Comparison of ENCODE assay signal across 8 mouse cellular contexts in genomic region chr2:71872801-71873443, GRCm38 (mm10). TPM values are rescaled to one million over a fixed set of nuclear protein-coding genes. Genes with fewer than 3 reads are reported as not detected.
A peak's percentile ranks its signal among the peaks of the same experiment; 100 is the strongest.
DNase-seq lines count a peak whose midpoint lies in the region; ATAC-seq and TF ChIP-seq lines count a peak whose summit lies in the region.

TSS of gene Pdk1 (plus strand) at chr2:71873224.

- peaks cover 24% of the 10 kb centered on the region for H3K36me3 ChIP-seq in megakaryocyte, embryonic 14.5 days (replicated peaks; ENCODE audit: low read length)

- 0 out of 2 replicates have a peak, but pooled peaks have one; percentile 12 for TF ChIP-seq POLR2A in cortical plate, adult 2 months (IDR thresholded peaks at IDR 0.05; ENCODE audit: extremely low read depth, insufficient read depth, low read length)

- H3K27me3 ChIP-seq in megakaryocyte, embryonic 14.5 days (replicated peaks), result no peaks in the 10 kb centered on the region

- no peak for TF ChIP-seq CTCF in cortical plate, adult 2 months (IDR thresholded peaks at IDR 0.05; ENCODE audit: extremely low read depth, insufficient read depth, low read length)

- H3K4me1 ChIP-seq in cortical plate, adult 2 months (ENCODE audit: control insufficient read depth, insufficient read depth, low read length), result peaks cover 5% of the 10 kb centered on the region
- H3K4me1 ChIP-seq in megakaryocyte, embryonic 14.5 days, result peaks cover 47% of the 10 kb centered on the region

- peak; percentile 99 for DNase-seq in gastrocnemius, adult 8-10 months (ENCODE audit: low spot score in 2 of 2)
- DNase-seq in hindlimb bud, embryonic 11.5 days (ENCODE audit: extremely low spot score, low read depth, low spot score), result peak; percentile 77
- DNase-seq in left cerebral cortex, adult 8-10 months (ENCODE audit: low spot score in 2 of 2), result peak; percentile 90 to 98
- peak; percentile 98 for DNase-seq in right cerebral cortex, postnatal 10 days (ENCODE audit: low spot score in 2 of 2)
- DNase-seq in urinary bladder, postnatal 25 days (ENCODE audit: low spot score), result peak; percentile 99

- H3K9me3 ChIP-seq in megakaryocyte, embryonic 14.5 days, result no peaks in the 10 kb centered on the region

- ATAC-seq in activated CD4-positive, CD25-positive, alpha-beta regulatory T cell, adult 4 months, result peak; percentile 89

- H3K27ac ChIP-seq in cortical plate, adult 2 months (ENCODE audit: insufficient read depth, low read length), result peak within 1 kb of the TSS; percentile 93

- H3K4me3 ChIP-seq in cortical plate, adult 2 months (ENCODE audit: insufficient read depth, low read length), result peak within 1 kb of the TSS; percentile 42
- peak within 1 kb of the TSS; percentile 96 for H3K4me3 ChIP-seq in megakaryocyte, embryonic 14.5 days (replicated peaks)

RNA-seq across cellular contexts. Expression of gene Pdk1, which starts in this region (rescaled TPM):
- polyA plus RNA-seq in activated CD4-positive, CD25-positive, alpha-beta regulatory T cell, adult 4 months (2017; shearing (Covaris generic)), result 10 to 100 TPM; 27.8 to 41.8 TPM
- 31.7 and 33.4 TPM in 2 replicates for polyA plus RNA-seq in cortical plate, adult 2 months (2012; rRNA removed)
- total RNA-seq in gastrocnemius, adult 8-10 months (2022), result 10 to 100 TPM; 60.8 to 70.6 (median 68.1) TPM
- 10 to 100 TPM; 44.1 to 65.7 (median 48.4) TPM for total RNA-seq in left cerebral cortex, adult 8-10 months (2022)
- 16.5 and 24.0 TPM in 2 replicates for polyA plus RNA-seq in megakaryocyte, embryonic 14.5 days (2012; ENCODE audit: insufficient read depth, low replicate concordance)

Comparison
In these comparisons a context has a peak if more than half of its experiments do, and no peak if none do; other contexts are left out.
1. Peak in every context shown above with its lines: DNase-seq, ATAC-seq, H3K4me3 ChIP-seq and H3K27ac ChIP-seq.